Mouse (Mus musculus): ENCODE data around the gene Tmem33.

GRCm38 (mm10) chr5:67260159-67260530 is 220 bp upstream of the Tmem33 start:
- no peak for TF ChIP-seq CTCF (conservative IDR thresholded peaks at IDR 0.05; ENCODE audit: low read length)
- TF ChIP-seq POU5F1 (IDR thresholded peaks at IDR 0.05; ENCODE audit: borderline replicate concordance, low read length): no peak
- TF ChIP-seq NANOG (IDR thresholded peaks at IDR 0.05; ENCODE audit: borderline replicate concordance, low read length): no peak
